Mouse (Mus musculus) embryonic facial prominence, embryonic 11.5 days (tissue): ENCODE results near the gene Tprn. TPM values are rescaled to one million over a fixed set of nuclear protein-coding genes. Genes with fewer than 3 reads are reported as not detected.

ENCODE experiments used
- ATAC-seq: fragments of 200-750 bp; cut with Nextera tagmentation; replicated peaks from 2 replicates; pipeline ENCODE4 v1.8.0; 2017; ENCODE audit warnings: low read depth; ENCODE audit not compliant: insufficient number of reproducible peaks, low FRiP score, low TSS enrichment
- DNase-seq: peaks from one replicate; pipeline ENCODE4 v3.0.0-alpha.2; 2015; ENCODE audit warnings: low spot score
- H3K27ac ChIP-seq: fragments of 300-500 bp; sonication (generic); replicated peaks from 2 replicates; pipeline ENCODE4 v1.5.1; 2014; ENCODE audit warnings: mild to moderate bottlenecking, low read depth, low read length, control low read depth
- H3K27me3 ChIP-seq: fragments of 300-500 bp; sonication (generic); 2 replicates; pipeline ENCODE4 v1.6.1; 2014; ENCODE audit warnings: mild to moderate bottlenecking, low read length, moderate library complexity, mixed read lengths; ENCODE audit not compliant: control insufficient read depth, insufficient read depth
- H3K36me3 ChIP-seq: fragments of 300-500 bp; sonication (generic); replicated peaks from 2 replicates; pipeline ENCODE4 v1.6.1; 2014; ENCODE audit warnings: low read depth, mild to moderate bottlenecking, low read length, moderate library complexity, mixed read lengths; ENCODE audit not compliant: control insufficient read depth, insufficient read depth
- H3K4me1 ChIP-seq: fragments of 300-500 bp; sonication (generic); 2 replicates; pipeline ENCODE4 v1.6.1; 2014; ENCODE audit warnings: low read length, mixed read lengths; ENCODE audit not compliant: control insufficient read depth, insufficient read depth
- H3K4me2 ChIP-seq: fragments of 300-500 bp; sonication (generic); 2 replicates; pipeline ENCODE4 v1.6.1; 2014; ENCODE audit warnings: low read depth, mild to moderate bottlenecking, control low read depth, low read length, moderate library complexity
- H3K4me3 ChIP-seq: fragments of 300-500 bp; sonication (generic); 2 replicates; pipeline ENCODE4 v1.5.1; 2014; ENCODE audit warnings: low read depth, low read length, control low read depth
- H3K9ac ChIP-seq: fragments of 300-500 bp; sonication (generic); replicated peaks from 2 replicates; pipeline ENCODE4 v1.6.1; 2014; ENCODE audit warnings: mild to moderate bottlenecking, control low read depth, low read length
- H3K9me3 ChIP-seq: fragments of 300-500 bp; sonication (generic); replicated peaks from 2 replicates; pipeline ENCODE4 v1.6.1; 2016; ENCODE audit warnings: mild to moderate bottlenecking, low read length, inconsistent platforms, mixed read lengths; ENCODE audit not compliant: control insufficient read depth
- WGBS: fragments of 180-500 bp; shearing (Covaris S2); extraction: QIAGEN DNeasy Blood & Tissue Kit; methylation state at CpG from one replicate; pipeline ENCODE4 v1.1.7; 2014; 5-methylcytosine and 5-hydroxymethylcytosine counted together
- polyA plus RNA-seq: library from polyadenylated mRNA; unstranded; fragments of >200 nt; fragmentation: Nextera tagmentation; extraction: Ambion mirVana; gene quantifications from 2 replicates; pipeline ENCODE4 v1.2.1, GENCODE M21; 2014

The Tprn gene
- polyA plus RNA-seq, 1 experiment from 2014 or later, result 4.3 TPM

GRCm38 (mm10) chr2:25224766-25225752, 37.4 kb upstream of the Tprn start:
- peak overlapping the region; percentile 60 for H3K4me2 ChIP-seq
- peak; percentile 99 for DNase-seq
- peak; percentile 97 for ATAC-seq
- peak overlapping the region; percentile 67 for H3K9ac ChIP-seq
- peaks cover 2% of the 10 kb centered on the region; the same call in 1 of the 2 replicates for H3K4me1 ChIP-seq
- WGBS, result 2% methylated on average over 39 of the region's 41 CpGs
- peak overlapping the region; percentile 97 for H3K27ac ChIP-seq
- H3K36me3 ChIP-seq, result no peaks in the 10 kb centered on the region
- H3K4me3 ChIP-seq, result peak overlapping the region; percentile 51
- no peaks in the 10 kb centered on the region for H3K9me3 ChIP-seq
- no peaks in the 10 kb centered on the region for H3K27me3 ChIP-seq

GRCm38 (mm10) chr2:25225811-25226379, 36.5 kb upstream of the Tprn start:
- DNase-seq, result no peak
- Histone ChIP-seq H3K4me2 (peak overlapping the region; percentile 60), H3K4me3 (no peak overlapping the region), H3K9me3 (no peaks in the 10 kb centered on the region), H3K36me3 (no peaks in the 10 kb centered on the region), H3K27me3 (no peaks in the 10 kb centered on the region), H3K9ac (no peak overlapping the region; the same call in 1 of the 2 replicates), H3K4me1 (peaks cover 2% of the 10 kb centered on the region; the same call in 1 of the 2 replicates), H3K27ac (peak overlapping the region; percentile 97; the same call in 1 of the 2 replicates)
- no peak for ATAC-seq
- 74% methylated on average over 8 of the region's 8 CpGs for WGBS

GRCm38 (mm10) chr2:25226864-25227263, 35.6 kb upstream of the Tprn start:
- Histone ChIP-seq H3K27me3 (no peaks in the 10 kb centered on the region), H3K27ac (no peak overlapping the region), H3K4me1 (peaks cover 2% of the 10 kb centered on the region; the same call in 1 of the 2 replicates), H3K36me3 (no peaks in the 10 kb centered on the region), H3K4me2 (no peak overlapping the region), H3K9ac (no peak overlapping the region), H3K4me3 (no peak overlapping the region), H3K9me3 (no peaks in the 10 kb centered on the region)
- WGBS, result 81% methylated on average over 5 of the region's 5 CpGs
- ATAC-seq (no peak), DNase-seq (no peak)

- 88% methylated on average over 4 of the region's 4 CpGs for WGBS
- no peak for ATAC-seq
These were observed 35.0 kb upstream of the Tprn start for GRCm38 (mm10) chr2:25227406-25227805.

GRCm38 (mm10) chr2:25228431-25228889, 34.0 kb upstream of the Tprn start:
- DNase-seq (peak; percentile 86), ATAC-seq (no peak)
- peak overlapping the region; percentile 23; the same call in 1 of the 2 replicates for H3K4me2 ChIP-seq
- WGBS, result 0% methylated on average over 7 of the region's 7 CpGs
- H3K4me1 ChIP-seq, result peaks cover 2% of the 10 kb centered on the region; the same call in 1 of the 2 replicates
- no peaks in the 10 kb centered on the region for H3K36me3 ChIP-seq
- no peak overlapping the region for H3K27ac ChIP-seq
- no peak overlapping the region for H3K4me3 ChIP-seq
- H3K9ac ChIP-seq, result 0 out of 2 replicates have a peak overlapping the region, but pooled peaks have one; percentile 18
- H3K9me3 ChIP-seq, result no peaks in the 10 kb centered on the region
- no peaks in the 10 kb centered on the region for H3K27me3 ChIP-seq

More at GRCm38 (mm10) chr2:25227406-25227805, 35.0 kb upstream of the Tprn start:
- Histone ChIP-seq H3K36me3 (no peaks in the 10 kb centered on the region), H3K9me3 (no peaks in the 10 kb centered on the region), H3K27ac (no peak overlapping the region), H3K4me3 (no peak overlapping the region), H3K4me1 (peaks cover 2% of the 10 kb centered on the region; the same call in 1 of the 2 replicates), H3K9ac (no peak overlapping the region), H3K4me2 (no peak overlapping the region), H3K27me3 (no peaks in the 10 kb centered on the region)
- DNase-seq, result no peak

- DNase-seq (no peak), ATAC-seq (no peak)
- H3K36me3 ChIP-seq, result no peaks in the 10 kb centered on the region
- no peak overlapping the region for H3K27ac ChIP-seq
- no peaks in the 10 kb centered on the region for H3K27me3 ChIP-seq
- no peak overlapping the region for H3K9ac ChIP-seq
- H3K4me3 ChIP-seq, result no peak overlapping the region
- H3K4me1 ChIP-seq, result peaks cover 2% of the 10 kb centered on the region; the same call in 1 of the 2 replicates
- 66% methylated on average over 6 of the region's 6 CpGs for WGBS
- H3K4me2 ChIP-seq, result no peak overlapping the region; the same call in 1 of the 2 replicates
- H3K9me3 ChIP-seq, result no peaks in the 10 kb centered on the region
These were observed 33.4 kb upstream of the Tprn start for GRCm38 (mm10) chr2:25228995-25229530.

- ATAC-seq, result no peak
- WGBS, result 82% methylated on average over 5 of the region's 5 CpGs
These were observed 32.8 kb upstream of the Tprn start for GRCm38 (mm10) chr2:25229582-25229981.

More at GRCm38 (mm10) chr2:25229582-25229981, 32.8 kb upstream of the Tprn start:
- no peaks in the 10 kb centered on the region for H3K9me3 ChIP-seq
- no peak overlapping the region for H3K9ac ChIP-seq
- H3K27ac ChIP-seq, result no peak overlapping the region
- H3K4me3 ChIP-seq, result no peak overlapping the region
- H3K36me3 ChIP-seq, result no peaks in the 10 kb centered on the region
- H3K4me2 ChIP-seq, result no peak overlapping the region
- no peak for DNase-seq
- peaks cover 2% of the 10 kb centered on the region; the same call in 1 of the 2 replicates for H3K4me1 ChIP-seq
- H3K27me3 ChIP-seq, result no peaks in the 10 kb centered on the region
